Mouse (Mus musculus) brain, adult 2 months (tissue): ENCODE measurements around the gene Kansl1l.

Experiments
- DNase-seq: peaks from one replicate; pipeline ENCODE4 v3.0.0; 2011; ENCODE audit warnings: low read depth, low spot score

The Kansl1l gene

DNA sequence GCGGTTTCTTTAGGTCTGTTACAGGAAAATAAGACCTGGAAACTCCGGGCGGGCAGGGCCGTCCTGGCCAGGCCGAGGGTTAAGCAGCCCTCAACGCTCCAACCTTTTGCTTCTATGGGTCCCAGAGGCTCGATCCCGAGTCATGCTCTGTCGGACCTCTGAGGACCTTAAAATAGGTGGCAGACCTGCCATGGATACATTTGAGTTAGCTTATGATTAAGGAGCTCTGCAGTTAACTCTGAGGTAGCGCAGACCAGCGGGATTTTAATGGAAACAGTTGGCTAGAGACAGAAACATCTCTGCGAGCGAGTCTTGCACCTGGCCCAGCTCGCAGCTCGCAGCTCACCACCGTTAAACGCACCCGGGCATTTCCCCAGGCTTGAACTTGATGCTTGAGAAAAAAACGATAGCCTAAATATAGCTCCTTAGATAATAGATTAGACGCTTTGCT lies 528 bp upstream of the Kansl1l start:
- DNase-seq: peak; percentile 56

DNA sequence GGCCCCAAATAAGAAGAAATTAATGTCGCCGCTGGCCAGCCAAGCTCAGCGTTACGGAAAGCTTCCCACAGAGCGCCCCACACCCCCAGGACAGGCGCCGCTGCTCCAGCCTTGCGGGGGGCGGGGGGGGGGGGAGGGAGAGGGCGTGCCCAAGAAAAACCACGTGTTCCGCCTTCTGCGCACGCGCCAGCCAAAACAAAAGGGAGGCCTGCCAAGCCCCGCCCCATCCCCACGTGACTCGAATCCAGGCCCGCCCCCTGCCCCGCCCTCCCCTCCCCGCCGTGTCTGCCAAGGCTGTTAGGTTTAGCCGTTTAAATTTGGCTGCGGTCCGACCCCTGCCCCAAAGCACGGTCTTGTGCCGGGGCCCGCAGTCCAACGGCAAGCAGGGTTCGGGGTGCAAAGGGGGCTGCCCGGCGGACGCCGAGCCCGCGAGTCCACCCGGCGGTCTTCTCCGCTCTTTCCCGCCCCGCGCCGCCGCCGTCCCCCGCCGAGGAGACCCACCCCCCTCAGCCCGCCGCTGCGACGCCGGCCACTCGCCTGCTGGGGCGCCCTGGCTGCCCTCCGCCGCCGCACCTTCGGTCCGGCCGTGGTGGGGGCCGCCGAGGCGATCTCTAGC lies 417 bp downstream of the Kansl1l start:
- peak; percentile 95 for DNase-seq

DNA sequence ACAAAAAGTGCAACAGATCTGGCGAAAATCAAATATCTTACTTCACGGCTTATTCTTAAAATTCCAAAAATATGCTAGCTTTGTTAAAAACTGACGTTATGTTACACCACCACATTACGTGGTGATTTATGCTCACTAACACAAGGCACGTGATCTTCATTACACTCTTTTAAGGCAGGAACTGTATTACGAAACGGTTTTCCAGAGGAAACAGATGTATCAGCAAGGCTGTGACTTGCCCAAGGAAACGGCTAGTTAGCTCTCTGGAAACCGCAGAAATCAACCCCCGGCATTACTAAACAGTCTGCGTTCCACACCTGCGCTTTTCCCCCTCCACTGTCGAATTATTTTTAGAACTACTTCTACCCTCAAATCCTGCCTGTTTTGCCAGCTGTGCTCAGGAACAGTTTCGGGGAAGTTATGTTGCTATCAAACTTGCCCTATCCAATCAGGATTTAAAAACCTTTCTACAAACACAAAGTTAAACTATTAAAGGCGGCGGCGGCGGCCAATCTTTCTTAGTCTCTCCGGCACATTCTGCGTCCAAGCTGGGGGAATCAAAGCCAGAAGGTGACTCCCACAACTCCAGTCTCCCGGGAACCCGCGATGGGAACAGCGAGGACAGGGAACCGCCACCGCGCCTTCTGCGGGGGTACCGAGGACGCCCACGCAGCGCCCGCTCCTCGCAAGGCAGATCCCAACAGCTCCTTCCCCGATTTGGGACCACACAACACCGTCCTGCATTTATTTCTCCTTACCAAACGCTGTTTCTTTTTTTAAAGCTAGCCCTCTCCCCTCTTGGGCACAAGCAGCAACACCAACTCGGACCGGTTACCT lies 1.2 kb downstream of the Kansl1l start:
- peak; percentile 80 for DNase-seq

DNA sequence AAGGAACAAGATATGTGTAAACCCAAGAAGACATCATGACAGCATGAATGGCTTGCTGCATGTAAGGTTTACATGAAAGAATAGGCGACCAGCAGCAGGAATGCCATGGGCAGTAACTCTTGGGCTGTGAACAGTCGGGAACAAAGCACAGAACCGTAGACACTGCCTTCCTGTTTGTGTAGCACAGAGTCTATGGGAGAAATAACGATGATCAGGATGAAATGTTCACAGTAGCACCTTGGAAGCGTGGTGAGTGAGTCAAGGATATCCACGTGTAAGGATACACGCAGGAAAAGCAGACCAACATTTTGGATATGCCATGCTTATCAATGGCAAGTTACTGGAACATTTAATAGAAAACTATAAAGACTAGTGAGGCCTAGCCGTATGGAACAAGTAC lies 2.6 kb downstream of the Kansl1l start:
- DNase-seq: no peak

DNA sequence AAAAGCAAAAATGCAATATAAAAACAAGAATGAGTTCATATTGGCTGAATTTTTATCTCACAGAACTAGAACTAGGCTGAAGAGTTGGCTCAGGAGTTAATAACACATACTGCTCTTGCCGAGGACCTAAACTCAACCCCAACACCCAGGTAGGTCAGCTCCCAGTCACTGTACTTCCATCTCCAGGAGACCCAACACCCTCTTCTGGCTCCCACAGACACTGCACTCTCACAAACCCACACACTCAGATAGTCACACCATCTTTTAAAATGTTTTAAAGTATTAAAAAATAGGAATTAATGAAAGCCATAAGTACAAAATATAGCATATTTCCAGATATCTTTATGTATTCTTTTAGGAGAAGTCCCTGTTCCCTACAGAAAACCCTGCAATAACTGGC lies 4.2 kb downstream of the Kansl1l start:
- no peak for DNase-seq

DNA sequence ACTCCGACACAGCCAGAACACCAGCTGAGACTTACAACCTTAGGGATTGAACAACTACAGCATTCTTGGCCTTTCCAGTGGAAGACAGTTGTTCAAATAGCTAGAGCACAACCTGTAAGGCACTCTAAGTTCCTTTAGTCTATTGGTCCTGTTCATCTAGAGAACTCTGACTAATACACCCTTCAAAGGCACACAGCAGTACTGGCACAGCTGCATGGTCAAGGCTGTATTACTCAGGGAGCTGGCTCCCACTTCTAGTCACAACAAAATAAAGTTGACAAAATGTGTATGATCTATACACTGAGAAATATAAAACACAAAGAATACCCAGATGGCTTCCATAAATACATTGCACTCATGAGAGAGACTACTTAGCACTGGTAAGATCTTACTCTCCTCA lies 10.5 kb downstream of the Kansl1l start:
- DNase-seq: no peak

DNA sequence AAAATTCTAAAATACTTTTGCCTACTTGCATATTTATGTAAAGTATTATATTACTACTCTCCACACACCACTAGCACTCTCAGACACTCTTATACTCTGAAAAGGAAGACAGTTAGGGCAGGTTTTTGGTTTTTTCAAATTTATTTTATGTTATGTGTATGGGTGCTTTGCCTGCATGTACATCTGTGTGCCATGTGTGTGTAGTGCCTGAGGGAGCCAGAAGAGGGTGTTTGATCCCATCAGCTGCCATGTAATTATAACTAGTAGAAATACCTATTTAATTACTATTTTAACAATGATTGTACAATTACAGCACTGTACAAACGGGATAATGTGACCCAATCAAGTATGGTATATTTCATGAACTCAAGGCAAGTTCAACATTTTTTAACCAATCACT lies 12.0 kb downstream of the Kansl1l start:
- DNase-seq: no peak

DNA sequence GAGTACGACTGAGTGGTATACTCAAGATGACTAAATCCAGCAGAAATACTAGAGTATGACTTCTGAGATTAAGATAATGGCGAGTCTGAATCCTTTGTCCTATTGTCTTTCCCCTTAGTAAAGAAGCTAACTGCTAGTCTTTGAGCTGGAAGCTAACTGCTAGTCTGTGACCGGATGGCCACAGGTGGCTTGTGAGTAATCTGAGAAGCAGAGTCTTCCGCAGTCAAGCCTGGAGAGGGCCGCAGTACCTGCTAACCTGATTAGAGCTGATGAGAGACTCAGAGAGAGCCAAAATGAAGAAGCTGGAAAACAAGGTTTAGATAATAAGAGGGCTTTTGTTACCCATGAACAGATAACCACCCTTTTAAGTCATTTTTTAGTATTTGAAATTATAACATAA lies 12.7 kb downstream of the Kansl1l start:
- DNase-seq: no peak

DNA sequence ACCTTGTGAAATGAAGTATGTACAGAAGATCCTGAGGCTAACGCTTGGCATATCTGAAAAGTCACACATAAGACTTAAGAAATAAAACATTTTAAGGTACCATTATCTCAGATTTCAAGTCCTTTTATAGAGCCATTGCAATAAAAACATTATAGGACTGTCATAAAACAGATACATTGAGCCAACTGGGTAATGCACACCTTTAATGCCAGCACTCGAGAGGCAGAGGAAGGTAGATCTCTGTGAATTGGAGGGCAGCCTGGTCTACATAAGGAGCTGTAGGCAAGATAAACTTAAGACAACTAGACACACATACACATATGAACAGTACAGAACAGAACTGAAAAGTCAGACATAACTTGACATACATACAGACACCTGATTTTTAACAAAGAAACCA lies 19.4 kb downstream of the Kansl1l start:
- DNase-seq: no peak

DNA sequence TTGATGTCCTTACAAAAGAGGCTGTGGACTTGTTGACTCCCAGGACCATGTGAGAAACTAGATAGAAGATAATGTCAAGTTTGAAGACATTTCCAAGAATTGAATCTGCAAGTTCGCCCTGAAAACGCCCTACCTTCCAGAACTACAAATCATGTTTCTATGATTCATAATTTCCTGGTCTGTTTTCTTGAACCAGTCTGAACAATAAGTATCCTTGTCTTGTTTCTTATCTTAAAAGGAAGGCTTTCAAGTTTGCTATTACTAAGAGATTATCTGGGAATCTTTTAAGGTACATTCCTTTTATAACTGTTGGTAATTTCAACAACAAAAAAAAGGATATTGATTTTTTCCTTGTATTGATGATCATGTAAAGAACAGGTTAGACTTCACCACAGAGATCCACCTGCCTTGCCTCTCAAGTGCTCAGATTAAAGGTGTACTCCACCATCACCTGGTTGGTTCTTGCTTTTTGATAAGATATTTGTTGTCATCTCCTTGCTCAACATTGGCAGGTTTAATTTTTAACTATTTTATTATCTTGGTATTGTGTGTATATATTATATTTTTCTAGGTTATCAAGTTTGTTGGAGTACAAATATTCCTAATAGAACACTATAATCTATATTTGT lies 24.4 kb downstream of the Kansl1l start:
- no peak for DNase-seq

DNA sequence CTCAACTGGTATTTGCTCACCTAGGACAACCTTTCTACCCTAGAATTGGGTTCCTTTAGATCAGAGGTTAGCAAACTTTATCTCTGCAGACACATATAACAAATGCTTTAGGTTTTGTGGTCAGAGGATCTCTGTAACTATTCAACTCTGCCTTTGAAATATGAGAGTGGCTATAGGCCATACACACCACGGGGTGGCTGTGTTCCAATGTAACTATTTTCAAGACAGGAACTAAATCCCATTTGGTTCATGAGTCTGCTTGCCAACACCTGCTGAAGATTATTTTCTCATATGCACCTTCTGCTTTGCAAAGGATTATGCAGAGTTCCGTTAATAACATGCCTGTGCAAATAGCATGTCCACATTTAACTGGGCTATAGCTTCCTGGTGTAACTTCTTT lies 35.1 kb downstream of the Kansl1l start:
- DNase-seq: peak; percentile 18

DNA sequence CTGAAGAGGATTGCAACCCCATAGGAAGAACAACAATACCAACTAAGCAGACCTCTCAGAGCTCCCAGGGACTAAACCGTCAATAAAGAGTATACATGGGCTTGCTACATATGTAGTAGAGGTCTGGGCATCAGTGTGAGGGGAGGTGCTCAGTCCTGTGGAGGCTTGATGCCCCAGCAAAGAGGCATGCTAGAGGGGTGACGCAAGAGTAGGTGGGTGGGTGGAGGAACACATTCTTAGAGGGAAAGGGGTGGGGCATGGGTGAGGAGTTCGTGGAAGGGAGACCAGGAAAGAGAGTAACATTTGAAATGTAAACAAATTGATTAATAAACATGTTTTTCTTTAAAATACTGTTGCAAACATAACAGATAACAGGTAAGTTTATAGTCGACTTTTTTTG lies 36.3 kb downstream of the Kansl1l start:
- no peak for DNase-seq

DNA sequence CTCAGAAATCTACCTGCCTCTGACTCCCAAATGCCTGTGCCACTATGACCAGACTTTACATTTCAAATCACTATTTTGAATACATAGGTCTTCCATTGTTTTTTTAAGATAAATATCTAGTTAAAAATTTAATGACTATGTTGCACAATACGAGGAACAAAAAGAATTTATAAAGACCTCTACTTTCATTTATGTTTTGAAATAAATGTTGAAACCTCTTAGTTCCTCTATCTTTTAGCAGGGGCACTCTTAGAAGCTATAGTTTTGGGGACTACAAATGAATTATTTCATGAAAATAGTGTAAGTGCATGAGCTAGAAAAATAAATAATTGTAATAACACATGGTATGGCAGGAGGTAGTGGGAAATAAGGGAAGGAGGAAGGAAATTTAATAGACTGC lies 38.6 kb downstream of the Kansl1l start:
- no peak for DNase-seq

DNA sequence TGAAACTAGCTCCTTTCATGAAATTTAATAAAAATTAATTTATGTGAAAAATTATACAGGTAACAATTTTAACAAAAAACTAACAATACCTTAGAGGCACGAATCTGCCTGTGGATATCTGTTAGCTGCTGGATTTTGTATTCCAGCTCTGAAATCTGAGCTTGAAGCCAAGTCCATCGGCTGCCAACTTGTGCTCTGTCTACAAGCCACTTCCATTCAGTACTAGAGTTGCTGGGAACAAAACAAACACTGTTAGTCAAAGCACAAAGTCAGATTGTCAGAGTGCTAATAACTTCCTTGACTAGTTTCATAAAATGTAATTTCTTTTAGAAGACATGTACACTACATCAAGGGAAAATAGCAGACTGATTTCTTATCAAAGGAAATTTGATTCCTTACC lies 39.5 kb downstream of the Kansl1l start:
- DNase-seq: peak; percentile 72

DNA sequence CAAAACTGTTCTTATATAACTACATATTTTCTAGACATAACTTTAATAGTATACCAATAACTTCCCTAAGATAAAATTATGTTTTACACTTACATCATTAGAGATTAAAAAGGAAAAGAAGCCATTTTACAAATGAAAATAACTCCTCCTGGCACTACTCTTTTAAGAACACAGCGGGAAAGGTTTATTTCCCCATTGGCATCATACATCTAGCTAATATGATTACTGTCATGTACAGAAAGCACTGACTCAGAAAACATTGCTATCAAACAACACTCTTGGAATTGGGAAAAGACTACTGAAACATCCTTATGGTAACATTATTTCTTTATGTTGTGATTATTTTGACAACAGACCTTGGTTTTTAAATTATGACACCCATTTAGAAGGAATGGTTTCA lies 48.6 kb downstream of the Kansl1l start:
- no peak for DNase-seq

DNA sequence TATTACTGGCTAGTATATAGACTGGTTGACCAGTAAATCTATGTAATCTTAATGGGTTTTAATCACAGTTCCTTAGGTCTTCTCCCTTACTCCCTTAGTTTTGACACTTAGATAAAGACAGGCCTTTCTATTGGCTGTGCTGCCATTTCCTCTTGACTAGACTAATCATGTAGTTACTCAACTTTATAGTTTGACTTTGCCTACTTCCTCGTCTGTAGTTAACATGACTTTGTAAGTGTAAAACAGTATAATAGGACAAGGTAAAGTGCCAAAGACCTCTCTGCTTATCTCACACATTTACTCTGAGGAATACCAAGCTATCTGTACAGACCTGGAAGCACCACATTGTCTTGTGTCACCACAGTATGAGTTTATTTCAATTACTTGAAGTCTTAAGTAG lies 86.8 kb downstream of the Kansl1l start:
- DNase-seq: no peak

DNA sequence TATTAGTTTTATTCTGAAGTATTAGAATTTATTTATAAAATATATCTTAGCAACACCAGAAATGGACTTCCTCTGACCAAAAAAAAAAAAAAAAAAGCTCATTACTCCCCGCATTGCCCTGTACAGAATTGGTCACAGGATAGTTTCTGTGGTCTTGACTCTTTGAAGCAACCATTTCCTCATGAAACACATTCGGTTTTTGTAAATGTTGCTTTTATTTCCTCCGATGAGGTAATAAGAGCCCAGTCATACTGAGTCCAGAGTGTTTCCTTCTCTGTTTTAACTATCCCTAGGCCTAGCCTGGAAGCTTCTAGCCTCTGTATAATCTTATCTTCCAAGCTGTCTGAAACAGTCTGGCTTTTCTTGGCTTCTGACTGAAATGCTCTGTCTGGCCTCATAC lies 104.5 kb downstream of the Kansl1l start:
- DNase-seq: no peak

DNA sequence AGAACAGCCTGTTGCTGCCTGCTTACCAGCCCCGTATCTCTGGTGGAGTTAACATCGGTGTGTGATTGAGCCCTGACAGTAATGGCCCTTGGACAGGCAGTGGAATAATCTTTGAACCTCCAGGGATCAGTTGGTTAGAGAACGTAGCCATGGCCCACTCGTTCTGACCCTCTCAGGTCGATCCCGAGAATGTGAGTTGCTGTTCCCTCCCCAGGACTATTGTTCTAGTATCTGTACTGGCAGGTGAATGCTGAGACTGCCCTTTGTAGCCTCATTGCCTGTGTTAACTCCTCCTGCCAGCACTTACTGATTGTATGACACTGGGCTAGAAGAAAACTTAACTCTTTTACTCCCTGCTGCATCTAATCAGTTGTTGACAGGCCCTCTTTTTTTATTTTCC lies 112.8 kb downstream of the Kansl1l start:
- DNase-seq: no peak

DNA sequence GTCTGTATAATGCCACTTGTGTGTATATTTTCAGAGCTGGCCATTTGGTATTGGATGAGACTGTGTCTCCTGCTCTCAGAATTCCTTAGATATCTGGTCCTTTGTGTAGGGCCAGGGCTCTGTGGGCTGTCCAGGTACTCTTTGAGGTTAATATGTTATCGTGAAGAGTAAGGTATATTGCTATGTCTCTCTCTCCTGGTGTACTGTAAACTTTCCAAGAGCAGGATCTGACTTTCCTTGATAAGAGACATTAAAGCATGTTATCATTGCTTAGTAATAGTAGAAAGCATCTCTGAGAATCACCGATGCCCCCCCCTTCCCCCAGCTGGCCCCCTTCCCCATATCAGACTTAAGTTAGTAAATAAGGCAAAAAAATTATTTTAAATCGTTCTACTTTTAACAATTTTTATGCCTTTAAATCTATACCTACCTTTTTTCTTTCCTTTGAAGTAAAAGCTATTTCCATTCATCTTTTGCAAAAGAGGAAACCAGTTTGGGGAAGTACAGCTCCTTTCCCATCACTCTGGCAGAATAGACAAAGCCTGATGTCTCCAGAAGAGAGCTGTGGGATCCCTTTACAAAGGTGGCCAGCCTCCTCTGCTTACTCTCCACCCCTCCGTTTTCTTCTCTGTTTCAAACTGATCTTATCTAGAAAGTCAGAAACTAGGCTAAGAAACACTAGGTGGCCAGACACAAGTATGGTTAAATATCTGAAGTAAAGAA lies 114.6 kb downstream of the Kansl1l start:
- DNase-seq: no peak

DNA sequence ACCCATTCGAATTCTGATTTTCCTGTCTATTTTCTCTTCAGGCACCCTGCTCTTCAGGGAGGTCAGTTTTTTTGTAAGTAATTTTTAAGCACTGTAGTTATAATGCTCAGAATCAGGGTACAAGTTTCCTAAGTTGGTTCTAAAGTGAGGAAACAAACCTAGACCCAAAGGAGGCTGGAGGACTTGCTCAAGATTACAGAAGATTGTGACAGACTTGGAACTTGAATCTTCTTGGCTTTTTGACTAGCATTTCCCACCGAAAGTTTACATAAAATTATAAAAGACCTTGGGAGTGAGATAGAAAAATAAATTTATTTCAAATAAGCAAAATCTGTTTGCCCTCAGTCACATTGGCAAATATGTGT lies 115.8 kb downstream of the Kansl1l start:
- DNase-seq: no peak

DNA sequence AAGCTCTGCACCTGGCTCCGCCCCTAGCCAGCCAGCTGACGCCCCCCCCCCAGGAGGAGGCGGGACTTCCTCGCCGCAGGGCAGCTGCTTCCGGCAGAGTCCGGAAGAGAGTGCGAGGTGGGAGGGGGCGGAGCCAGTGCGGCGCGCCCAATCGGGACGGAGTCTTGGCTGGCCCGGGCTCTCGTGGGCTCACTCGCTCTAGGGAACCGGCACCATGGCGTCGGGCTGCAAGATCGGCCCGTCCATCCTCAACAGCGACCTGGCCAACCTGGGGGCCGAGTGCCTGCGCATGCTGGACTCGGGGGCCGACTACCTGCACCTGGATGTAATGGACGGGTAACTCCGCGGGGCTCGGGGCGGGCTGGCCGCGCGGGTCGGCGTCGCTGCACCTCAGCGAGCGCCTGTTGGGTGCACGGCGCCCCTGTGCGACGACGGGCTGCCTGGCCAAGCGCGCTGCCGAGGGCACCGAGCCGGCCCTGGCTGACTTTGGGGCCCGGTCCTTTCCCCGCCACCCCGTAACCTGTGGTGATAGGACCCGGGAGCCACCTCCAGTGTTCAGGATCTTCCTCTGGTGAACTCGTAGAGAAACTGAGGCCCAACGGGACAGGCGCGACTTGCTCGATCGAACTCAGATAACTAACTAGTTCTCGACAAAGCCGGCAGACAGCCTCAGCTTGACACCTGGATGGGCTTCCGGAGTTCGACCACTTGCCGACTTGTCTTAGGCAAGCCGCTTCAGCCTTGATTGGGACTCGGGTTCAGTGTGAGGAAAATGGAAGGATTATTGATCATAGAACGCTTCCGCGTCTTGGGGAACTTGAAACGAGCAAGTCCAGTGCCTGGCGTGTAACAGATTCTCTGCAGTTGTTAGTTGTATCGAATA lies 116.4 kb downstream of the Kansl1l start, which contains the start of gene Rpe:
Gene Rpe (plus strand): TSS at position 139 of the 883 bp plus-strand sequence.
- peak; percentile 97 for DNase-seq
